Mouse (Mus musculus): ENCODE results near the gene Phlpp2.

Gene Phlpp2

DNA sequence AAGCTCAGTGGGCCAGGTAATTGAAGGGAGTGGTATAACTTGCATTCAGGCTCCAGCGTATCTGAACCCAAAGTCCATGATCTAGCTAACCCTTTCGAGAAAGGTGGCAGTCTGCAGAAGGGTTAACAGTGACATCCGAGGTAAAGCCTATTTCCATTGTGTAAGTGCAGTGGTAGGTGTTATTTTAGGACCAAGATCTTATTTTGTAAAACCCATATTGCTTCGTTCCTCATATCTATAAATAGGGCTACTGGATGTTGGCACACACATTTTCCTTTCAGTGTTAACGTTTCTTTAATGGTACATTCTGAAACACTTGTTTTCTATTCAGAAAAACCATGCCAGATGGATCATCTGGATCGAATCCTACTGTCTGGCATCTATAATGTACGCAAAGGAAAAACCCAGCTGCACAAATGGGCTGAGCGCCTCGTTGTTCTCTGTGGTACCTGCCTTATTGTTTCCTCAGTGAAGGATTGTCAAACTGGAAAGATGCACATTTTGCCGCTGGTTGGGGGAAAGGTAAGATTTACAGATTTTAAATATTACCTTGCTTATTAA, 35.6 kb downstream of the Phlpp2 start:
- DNase-seq, result no peak

DNA sequence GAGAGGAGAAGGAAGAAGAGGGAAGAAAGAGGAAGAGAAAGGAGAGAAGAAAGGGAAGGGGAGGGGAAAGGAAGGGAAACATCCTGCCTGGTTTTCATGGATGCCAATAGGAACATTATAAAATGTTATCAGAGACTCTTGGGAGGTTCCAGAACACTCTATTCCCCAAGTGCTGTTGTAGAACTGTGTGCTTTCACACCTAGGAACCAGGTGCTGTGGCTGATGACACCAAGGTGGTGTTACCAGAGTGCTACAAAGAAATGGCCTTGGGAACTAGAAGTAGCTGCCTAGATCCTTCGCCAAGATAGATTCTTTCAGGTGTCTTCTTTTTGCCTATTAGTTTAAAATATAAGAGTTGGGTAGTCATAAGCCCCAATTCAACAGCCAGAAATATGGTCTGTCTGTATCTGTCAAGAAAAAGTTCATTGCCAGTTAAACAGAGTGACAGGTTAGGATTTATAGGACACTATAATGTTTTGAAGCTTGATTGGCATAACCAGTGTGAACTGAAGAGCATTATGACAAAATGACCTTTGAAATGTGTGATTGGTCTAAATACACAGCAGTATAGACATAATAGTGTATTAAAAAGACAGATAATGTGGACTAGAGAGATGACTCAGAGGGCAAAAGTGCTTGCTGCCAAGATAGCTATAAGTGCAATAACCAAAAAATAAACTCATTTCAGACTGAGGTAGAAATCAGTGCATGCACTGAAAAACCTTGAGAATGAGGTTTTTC, 36.8 kb downstream of the Phlpp2 start:
- no peak for DNase-seq

DNA sequence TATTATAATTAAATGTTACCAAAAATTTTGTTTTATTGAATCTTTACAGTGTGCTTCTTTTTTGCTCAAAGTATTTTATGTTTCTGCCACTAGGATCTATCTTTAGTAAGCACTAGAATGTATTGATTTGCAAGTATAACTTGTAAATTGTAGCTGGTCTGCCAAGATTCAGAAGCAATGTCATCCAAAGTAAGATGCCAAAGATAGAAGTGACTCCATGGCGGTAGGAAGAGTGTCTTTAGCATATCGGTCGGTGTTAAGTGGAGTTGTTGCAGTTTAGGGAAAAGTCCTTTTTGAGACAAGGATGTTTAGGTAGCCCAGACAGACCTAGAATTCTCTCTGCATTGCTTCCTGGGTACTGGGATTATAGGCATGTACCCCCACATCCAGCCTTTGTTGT, 38.6 kb downstream of the Phlpp2 start:
- DNase-seq, result no peak

DNA sequence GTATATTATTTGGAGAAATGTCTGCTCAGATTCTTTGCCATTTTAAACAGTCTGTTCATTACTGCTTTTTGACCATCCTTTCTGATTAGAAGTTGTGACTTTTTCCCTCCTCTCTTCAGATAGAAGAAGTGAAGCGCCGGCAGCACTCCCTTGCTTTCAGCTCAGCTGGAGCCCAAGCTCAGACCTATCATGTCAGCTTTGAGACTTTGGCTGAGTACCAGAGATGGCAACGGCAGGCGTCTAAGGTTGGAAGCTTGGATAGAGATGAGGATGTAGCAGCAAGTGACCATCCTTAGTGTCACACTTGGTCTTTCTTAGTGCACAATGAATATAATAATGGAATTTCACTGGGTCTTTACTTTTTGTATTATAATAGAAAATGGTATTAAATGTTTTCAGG, 39.0 kb downstream of the Phlpp2 start:
- DNase-seq, result no peak

DNA sequence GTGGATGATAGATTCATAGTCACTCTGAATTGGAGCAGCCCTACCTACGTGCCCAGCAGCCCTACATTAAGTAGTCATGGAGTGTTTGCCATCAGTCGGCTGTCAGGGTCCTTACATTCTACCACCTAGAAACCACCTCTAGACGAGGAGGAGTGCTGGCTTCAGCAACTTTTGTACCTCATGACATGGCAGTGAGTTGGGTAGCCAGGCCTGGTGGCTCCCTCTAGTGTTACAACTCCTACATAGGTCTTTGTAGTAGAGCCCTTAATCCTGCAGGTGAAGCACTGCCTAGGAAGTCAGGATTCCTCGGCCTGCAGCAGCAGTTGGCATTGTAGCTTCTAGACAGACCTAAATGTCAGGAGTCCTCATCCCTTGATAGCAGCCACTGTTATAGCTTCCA, 48.9 kb downstream of the Phlpp2 start:
- DNase-seq, result peak; percentile 27

DNA sequence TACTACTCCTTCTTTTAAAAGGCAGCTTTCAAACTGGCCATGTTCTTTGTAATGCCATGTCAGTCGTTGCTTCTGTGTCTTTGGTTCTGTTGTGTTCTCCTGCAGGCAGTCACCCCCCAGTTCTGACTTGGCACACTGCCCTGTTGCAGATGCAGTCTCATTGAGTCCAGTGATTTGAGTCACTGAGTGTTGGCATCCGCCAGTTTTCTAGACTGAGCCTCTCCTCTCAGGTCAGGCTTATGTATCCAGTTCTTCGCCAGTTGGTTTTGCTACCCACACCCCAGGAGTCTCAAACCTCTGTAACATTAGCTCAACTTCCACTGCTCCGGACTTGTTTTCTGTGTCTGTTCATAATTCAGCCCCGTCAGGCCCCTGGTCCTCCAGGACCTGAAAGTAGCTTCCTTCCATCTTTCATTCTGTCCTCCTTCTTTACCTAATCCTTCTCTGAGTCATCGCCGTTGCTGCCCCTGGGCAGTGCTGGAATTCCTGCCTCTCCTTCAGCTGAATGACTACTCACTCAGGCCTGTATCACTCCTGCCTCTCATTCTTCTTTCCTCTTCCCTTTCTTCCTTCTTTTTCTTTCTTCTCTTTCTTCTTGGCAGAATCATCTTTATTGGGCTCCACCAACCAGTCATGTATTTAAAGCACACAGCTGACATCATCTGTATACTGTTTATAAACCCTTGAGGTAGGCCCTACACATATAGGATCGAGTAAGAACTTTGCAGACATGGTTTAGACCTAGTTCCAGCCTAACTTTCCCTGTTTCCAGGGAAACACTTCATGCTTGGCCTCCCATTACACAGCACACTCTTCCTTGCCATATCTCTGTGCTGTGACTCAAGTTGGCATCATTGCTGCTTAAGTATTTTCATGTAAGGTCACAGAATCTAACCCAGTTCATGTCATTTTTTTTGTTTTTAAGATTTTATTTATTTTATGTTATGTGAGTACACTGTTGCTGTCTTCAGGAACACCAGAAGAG, 52.4 kb downstream of the Phlpp2 start:
- DNase-seq, result peak; percentile 18

DNA sequence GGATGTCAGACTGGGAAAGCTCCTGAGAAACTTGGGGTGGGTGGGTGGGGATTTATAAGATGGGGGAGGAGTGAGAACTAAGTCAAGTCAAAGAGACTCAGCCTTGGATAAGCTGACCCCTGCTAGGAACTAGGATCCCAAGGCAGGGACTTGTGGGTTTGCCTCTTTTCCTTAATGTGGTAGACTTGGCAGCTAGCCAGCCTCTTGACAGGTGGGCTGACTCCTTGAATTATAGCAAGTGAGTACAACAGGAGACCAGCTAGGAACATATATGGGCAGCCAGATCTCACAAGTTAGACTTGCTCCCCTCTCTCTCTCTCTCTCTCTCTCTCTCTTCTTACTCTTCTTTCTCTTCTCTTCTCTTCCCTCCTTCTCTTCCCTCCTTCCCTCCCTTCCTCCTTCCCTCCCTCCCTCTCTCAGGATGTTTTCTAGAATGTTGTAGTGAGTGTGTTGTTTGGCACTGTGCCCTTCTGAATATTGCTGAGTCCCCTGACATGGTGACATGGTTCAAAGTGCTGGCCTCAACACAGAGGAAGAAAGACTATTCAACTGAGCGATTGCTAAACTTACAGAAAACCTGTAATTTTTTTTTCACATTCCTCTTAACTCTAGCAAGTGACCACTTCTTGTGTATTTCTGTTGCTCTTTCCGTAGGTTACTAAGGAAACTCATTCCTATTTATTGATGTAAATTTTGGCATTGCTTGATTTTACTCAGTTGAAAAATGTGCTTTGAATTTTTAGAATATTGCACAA, 73.4 kb downstream of the Phlpp2 start:
- DNase-seq, result no peak

DNA sequence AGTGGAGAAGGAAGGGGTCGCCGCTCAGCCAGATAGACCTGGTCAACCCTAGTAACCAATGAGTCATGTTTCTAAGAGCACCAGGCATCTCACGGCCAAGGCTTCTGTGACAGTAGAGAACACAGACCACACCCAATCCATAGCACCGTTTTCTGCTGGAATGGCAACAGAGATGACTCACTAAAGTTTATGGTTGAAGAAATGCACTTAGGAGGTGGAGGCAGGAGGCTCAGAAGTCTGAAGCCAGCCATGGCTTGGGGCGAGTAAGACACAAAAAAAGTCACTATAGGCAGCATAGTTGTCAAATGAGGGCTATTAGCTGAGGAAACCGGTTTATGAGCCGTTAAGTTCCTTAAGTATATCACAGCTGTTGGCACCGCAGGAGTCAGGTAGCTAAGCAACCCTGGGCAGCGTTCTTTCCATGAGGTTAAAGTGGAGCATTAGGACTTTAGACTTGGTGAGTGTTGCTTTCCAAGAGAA, 76.9 kb downstream of the Phlpp2 start:
- no peak for DNase-seq

DNA sequence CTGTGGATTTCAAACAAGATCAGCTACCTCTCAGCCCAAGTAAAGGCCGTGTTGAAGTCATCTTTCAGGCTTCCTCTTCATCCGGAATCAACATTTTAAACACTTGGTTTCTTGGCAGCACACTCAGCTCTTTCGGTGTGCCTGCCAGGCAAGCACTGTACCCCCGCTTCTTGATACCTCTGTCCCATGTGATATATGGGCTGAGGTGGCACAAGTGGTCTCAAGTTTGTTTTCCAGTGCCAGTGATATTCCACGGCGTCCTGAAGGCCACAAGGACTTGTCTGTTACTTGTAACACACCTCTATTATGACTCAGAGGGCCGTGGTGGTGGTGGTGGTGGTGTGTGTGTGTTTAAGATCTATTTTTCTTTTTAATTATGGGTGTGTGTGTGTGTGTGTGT, 77.4 kb downstream of the Phlpp2 start:
- DNase-seq, result no peak

DNA sequence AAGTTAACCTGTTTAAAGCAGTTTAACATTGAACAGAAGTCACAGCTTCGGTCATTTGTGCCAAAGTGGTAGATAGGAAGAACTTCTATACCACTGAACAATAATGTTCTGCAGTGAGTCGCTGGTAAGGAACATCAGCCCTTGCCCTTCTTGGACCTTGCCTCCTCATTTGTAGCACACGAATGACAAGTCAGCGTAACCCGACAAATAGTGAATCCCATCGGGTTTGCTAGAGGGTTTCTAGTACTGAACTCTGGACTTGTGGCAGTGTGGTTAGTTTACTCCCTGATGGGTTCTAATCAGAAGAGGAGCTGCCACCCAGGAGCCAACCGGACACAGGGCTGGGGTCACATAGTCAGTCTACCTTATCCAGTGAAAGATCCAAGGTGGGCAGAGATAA, 77.9 kb downstream of the Phlpp2 start:
- DNase-seq, result no peak

DNA sequence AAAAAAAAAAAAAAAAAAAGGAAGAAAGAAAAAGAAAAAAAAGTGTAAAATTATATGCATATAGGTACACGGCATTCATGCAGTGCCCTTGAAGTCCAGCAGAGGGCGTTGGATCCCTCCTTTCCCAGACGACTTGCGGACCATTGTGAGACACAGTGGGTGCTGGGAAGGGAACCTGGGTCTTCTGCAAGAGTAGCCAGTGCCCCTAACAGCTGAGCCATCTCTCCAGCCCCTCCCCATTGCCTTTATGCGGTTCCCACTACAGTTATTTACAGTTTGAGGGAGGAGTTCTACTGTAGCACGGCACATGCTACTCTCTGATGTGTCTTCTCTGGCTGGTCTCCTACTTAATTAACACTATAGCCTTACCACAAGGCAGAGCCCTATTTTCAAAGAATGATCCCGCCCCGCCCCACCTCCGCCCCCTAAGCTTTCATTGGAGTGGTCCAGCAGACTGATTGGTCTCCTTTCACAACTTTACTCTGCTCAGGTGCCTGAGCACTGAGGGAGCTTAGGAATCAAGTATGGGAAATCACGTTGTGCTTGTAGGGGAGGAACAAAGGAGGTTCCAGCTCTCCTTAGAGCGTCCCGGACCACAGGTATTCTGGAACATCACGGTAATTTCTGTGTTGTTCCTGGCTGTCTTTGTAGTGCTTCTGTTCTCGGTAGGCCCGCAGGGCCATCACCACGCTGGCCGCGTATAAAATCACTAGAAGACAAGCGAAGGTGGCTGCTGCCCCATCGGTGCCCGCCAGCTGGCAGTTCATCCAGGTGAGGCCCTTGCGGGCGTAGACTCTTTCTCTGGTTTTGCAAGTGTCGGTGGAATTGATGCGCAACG, 79.3 kb downstream of the Phlpp2 start:
- DNase-seq, result peak; percentile 31

DNA sequence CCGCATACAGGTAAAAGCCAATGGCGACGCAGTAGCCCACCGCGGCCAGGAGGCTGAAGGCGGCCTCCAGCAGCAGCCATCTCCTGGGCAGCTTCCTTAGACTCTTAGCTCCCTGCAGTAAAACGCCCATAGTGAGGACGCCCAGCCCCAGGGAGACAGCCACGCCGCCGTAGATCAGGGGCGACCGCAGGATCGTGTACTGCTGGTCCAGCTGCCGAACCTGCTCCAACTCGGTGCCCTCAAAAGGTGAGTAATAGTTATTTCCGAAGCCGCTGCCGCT, 79.9 kb downstream of the Phlpp2 start:
- peak; percentile 10 for DNase-seq

DNA sequence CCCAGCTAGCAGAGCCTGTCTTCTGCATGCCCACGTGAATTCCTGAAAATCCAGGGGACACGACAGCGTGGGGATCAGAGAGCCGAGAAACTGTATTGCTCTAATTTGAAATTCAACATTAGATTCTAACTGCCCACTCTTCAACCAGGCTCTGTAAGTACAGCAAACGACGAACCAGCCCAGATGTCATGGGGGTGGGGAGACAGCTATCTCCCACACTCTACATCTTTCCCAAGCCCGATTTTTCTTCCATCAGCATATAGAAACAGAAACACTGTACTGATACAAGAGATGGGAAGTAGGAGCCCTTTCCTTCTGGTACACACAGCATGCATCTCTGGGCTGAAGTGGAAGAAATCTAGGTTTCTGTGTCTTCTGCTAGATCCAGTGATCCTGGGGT, 83.8 kb downstream of the Phlpp2 start:
- DNase-seq, result no peak

DNA sequence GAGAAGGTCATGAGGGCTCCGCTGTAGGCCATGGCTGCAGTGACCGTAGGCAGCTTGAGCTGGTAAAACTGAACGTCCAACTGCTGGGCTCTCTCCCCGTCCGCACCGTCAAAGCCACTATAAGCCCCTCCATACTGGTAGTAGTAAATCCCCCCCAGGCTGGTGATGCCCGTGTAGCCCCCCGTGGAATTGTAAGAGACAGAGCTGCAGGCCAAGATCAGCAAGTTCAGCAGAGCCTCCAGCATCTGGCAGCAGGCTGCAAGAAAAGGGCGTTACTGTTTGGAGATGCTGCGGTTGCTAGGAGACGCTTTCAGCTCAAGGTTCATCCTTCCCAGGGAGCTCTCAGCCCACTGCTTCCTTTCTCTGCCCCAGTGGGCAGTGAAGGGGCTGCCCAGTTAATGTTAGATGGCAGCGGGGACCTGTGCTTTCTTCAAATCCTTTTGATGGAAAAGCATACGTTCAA, 86.2 kb downstream of the Phlpp2 start:
- no peak for DNase-seq

DNA sequence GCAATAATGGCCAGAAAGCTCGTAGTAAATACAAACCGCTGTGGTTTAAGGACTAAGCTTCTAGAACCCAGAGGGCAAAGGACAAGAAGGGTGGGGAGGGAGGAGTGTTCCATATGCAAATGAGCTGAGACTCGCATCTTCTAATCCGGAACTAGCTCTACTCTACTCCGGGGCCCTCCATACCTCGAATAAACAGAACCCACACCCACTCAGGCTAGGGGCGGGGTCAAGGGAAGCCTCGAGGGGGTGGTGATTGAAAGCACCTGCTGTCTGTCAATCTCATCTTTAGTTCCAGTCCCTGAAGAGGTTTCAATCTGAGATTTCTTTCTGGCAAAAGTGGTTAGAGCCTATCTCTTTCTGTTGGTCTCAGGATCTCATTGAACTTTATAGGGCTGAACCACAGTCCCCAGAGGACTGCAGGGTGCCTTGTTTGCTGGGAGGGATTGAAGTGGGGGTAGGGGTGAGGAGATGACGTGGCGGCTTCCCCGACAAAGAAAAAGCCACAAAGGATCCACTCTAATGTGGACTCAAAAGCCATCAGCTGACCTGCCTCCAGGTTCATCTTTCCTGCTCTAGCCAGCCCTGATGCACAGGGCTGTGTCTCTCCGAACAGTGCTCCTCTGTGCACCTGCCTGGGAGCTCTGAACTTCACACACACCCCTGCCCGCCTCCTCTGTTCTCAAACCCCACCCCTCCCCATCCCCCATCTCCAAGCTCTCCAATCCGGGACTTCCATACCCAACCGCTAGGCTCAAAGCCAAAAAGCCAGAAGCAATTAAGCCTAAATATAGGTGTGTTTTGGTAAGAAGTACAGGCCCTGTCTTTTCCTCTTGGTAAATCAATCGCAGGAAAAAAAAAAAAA, 89.1 kb downstream of the Phlpp2 start:
- no peak for DNase-seq

DNA sequence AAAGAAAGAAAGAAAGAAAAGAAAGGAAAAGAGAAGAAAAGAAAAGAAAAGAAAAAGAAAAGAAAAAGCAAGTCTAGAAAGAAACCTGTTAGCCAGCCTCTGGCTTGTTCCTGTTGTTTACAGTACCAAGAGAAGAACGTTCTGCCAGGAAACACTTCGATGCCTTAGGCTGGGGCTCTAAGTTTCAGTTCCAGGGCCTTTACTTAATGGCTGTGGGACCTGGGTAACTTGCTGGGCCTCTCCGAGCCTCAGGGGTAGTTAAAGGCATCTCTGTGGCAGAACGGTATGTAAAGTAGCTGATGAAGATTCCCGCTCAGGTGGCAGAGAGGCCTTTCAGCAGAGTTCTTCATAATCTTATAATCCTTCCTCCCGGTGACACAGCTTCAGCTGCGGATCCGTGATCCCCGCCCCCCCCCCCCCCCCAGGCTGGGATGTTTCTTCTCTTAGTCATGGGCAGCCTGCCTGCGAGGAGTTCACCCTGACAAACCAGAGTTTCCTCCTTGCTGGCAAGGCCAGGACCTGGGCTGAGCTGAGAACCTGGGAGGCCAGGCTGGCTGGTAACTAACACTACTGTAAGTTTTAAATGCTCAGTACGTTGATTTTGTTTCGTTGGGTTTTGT, 89.8 kb downstream of the Phlpp2 start:
- no peak for DNase-seq

DNA sequence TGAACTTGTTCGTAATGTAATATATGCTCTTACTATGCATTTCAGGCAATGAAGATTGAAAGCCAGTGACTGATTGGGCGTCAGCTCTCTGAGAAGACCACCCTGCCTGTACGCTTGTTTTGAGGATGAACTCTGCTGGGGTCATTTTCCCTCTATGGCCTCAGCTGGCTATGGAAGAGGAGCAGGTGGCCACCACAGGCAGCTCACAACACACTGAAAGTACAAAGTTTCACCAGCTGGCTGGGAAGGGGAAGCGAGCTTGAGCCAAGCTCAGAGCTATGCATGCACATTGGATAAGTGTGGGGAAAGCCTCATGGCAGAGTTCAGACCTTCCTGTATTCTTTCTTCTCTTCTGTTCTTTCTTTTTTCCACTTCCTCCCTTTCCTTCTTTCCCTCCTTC, 90.8 kb downstream of the Phlpp2 start:
- no peak for DNase-seq

DNA sequence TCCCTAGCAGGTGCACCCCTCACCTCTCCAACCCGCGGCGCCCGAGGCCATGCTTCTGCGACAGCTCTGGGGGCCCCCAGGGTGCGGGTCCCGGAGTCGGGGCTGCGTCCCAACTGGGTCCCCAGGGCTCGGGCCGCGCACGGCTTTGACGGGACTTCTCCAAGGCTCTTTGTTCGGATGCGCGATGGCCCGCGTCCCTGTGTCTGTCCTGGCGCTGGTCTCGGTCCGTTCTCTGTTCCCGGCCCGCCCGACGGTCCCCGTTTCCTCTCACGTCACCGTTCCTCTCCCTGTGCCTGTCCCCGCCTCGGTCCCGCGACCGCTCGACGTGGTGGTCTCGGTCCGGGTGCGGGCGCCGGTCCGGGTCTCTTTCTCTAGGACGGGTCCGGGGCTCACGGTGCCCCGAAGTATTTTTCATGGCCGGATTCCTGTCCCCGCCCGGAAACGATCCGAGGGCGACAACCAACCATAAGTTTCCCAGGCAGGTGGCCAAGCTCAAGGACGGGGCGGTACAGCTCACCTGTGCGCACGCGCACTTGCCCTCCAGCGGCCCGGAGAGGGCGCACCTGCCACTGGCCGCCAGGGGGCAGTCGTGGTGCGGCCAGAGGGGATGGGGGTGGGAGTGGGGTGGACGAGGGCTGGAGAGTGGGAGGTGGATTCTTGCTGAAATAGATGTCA, 93.5 kb downstream of the Phlpp2 start, which contains the start of gene Marveld3:
Gene Marveld3, minus strand, starts transcription at position 511 of the 675 bp plus-strand sequence.
- peak; percentile 11 for DNase-seq

DNA sequence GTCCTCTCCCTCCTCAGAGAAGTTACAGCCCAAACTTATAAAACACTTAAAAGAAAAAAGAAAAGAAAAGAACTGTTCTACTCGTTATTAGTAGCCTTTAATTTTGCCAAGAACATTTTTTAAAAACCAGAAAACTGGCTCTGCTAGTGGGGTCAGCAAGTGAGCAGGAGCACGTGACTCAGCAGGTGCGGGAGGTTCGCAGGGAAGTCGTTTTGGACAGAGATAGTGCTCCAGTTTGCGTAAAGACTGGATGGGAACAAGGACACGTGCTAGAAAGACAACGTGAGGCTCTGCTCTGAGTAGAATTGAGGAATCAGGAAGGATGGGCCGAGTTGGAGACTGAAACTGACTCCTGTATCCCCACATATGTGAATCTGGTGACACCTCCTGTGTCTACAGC, 94.6 kb downstream of the Phlpp2 start:
- DNase-seq, result no peak

DNA sequence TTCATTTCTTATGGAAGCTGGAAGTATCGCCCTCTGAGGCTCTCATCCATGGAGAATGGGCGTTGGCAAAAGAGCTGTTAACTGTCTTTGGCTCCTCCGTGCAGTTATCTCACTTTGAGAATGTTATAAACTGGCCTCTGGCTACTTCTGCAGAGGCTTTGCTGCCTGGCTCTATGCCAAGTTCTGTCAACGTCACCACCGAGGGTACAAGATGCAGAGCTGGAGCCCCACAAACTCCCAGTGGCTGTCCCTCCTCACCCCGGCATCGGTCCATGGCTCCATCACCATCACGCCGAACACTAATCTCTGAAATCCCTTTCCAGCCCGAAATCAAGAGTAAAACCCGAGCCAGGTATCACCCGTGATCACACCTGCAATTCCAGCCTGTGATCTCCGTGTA, 95.1 kb downstream of the Phlpp2 start:
- DNase-seq, result no peak

Measured in cerebellum, adult 11 months (tissue).